Mouse (Mus musculus): ENCODE results near the gene Orc1. TPM values are rescaled to one million over a fixed set of nuclear protein-coding genes. Genes with fewer than 3 reads are reported as not detected.

Orc1 gene
- polyA plus RNA-seq, 1 experiment from 2014 or later: 19.3 TPM

- no peaks in the 10 kb centered on the region for H3K27me3 ChIP-seq (ENCODE audit: control insufficient read depth, insufficient read depth, low read length)
- no peak overlapping the region for H3K4me2 ChIP-seq (ENCODE audit: low read depth, low read length, severe bottlenecking)
- DNase-seq (ENCODE audit: low spot score) (no peak), ATAC-seq (replicated peaks; ENCODE audit: low FRiP score) (no peak)
- H3K9me3 ChIP-seq (ENCODE audit: control insufficient read depth, low read length): no peaks in the 10 kb centered on the region
- no peak overlapping the region for H3K4me3 ChIP-seq (ENCODE audit: low read depth, low read length)
- peaks cover 2% of the 10 kb centered on the region; the same call in 1 of the 2 replicates for H3K36me3 ChIP-seq (ENCODE audit: control insufficient read depth, insufficient read depth, low read length)
- no peak overlapping the region for H3K9ac ChIP-seq (ENCODE audit: low read length)
- no peaks in the 10 kb centered on the region for H3K4me1 ChIP-seq (replicated peaks; ENCODE audit: control insufficient read depth, insufficient read depth, low read length)
- 96% methylated on average over 7 of the region's 7 CpGs for WGBS
- H3K27ac ChIP-seq (ENCODE audit: low read depth, low read length): no peak overlapping the region
Measured at GRCm38 (mm10) chr4:108601870-108602269, 22.6 kb downstream of the Orc1 start.

GRCm38 (mm10) chr4:108608651-108609050 lies 29.4 kb downstream of the Orc1 start:
- H3K4me3 ChIP-seq (ENCODE audit: low read depth, low read length): no peak overlapping the region
- H3K9ac ChIP-seq (ENCODE audit: low read length): no peak overlapping the region
- no peaks in the 10 kb centered on the region for H3K9me3 ChIP-seq (ENCODE audit: control insufficient read depth, low read length)
- peaks cover 2% of the 10 kb centered on the region; the same call in 1 of the 2 replicates for H3K36me3 ChIP-seq (ENCODE audit: control insufficient read depth, insufficient read depth, low read length)
- WGBS: 90% methylated on average over 3 of the region's 3 CpGs
- H3K4me2 ChIP-seq (ENCODE audit: low read depth, low read length, severe bottlenecking): no peak overlapping the region
- H3K27me3 ChIP-seq (ENCODE audit: control insufficient read depth, insufficient read depth, low read length): no peaks in the 10 kb centered on the region
- DNase-seq (ENCODE audit: low spot score) (no peak), ATAC-seq (replicated peaks; ENCODE audit: low FRiP score) (no peak)
- H3K4me1 ChIP-seq (replicated peaks; ENCODE audit: control insufficient read depth, insufficient read depth, low read length): no peaks in the 10 kb centered on the region
- H3K27ac ChIP-seq (ENCODE audit: low read depth, low read length): no peak overlapping the region

GRCm38 (mm10) chr4:108610935-108611334 lies 31.7 kb downstream of the Orc1 start:
- H3K9ac ChIP-seq (ENCODE audit: low read length): no peak overlapping the region
- no peaks in the 10 kb centered on the region for H3K9me3 ChIP-seq (ENCODE audit: control insufficient read depth, low read length)
- H3K4me2 ChIP-seq (ENCODE audit: low read depth, low read length, severe bottlenecking): no peak overlapping the region
- no peak overlapping the region for H3K27ac ChIP-seq (ENCODE audit: low read depth, low read length)
- DNase-seq (ENCODE audit: low spot score) (no peak), ATAC-seq (replicated peaks; ENCODE audit: low FRiP score) (no peak)
- no peak overlapping the region for H3K4me3 ChIP-seq (ENCODE audit: low read depth, low read length)
- H3K27me3 ChIP-seq (ENCODE audit: control insufficient read depth, insufficient read depth, low read length): no peaks in the 10 kb centered on the region
- H3K36me3 ChIP-seq (ENCODE audit: control insufficient read depth, insufficient read depth, low read length): no peaks in the 10 kb centered on the region
- H3K4me1 ChIP-seq (replicated peaks; ENCODE audit: control insufficient read depth, insufficient read depth, low read length): no peaks in the 10 kb centered on the region
- 94% methylated on average over 5 of the region's 5 CpGs for WGBS

- WGBS: 75% methylated on average over 4 of the region's 4 CpGs
- peaks cover 7% of the 10 kb centered on the region; the same call in 1 of the 2 replicates for H3K4me1 ChIP-seq (replicated peaks; ENCODE audit: control insufficient read depth, insufficient read depth, low read length)
- H3K27me3 ChIP-seq (ENCODE audit: control insufficient read depth, insufficient read depth, low read length): no peaks in the 10 kb centered on the region
- no peak overlapping the region; the same call in 1 of the 2 replicates for H3K9ac ChIP-seq (ENCODE audit: low read length)
- ATAC-seq (replicated peaks; ENCODE audit: low FRiP score): no peak
- no peaks in the 10 kb centered on the region for H3K9me3 ChIP-seq (ENCODE audit: control insufficient read depth, low read length)
- no peak overlapping the region for H3K4me2 ChIP-seq (ENCODE audit: low read depth, low read length, severe bottlenecking)
- no peak overlapping the region for H3K27ac ChIP-seq (ENCODE audit: low read depth, low read length)
- no peaks in the 10 kb centered on the region for H3K36me3 ChIP-seq (ENCODE audit: control insufficient read depth, insufficient read depth, low read length)
- DNase-seq (ENCODE audit: low spot score): no peak
- H3K4me3 ChIP-seq (ENCODE audit: low read depth, low read length): peak overlapping the region; percentile 78; the same call in 1 of the 2 replicates
Measured at GRCm38 (mm10) chr4:108618586-108618985, 39.4 kb downstream of the Orc1 start.

- H3K4me1 ChIP-seq (replicated peaks; ENCODE audit: control insufficient read depth, insufficient read depth, low read length): peaks cover 7% of the 10 kb centered on the region; the same call in 1 of the 2 replicates
- peak overlapping the region; percentile 78 for H3K4me3 ChIP-seq (ENCODE audit: low read depth, low read length)
- DNase-seq (ENCODE audit: low spot score) (peak; percentile 54), ATAC-seq (replicated peaks; ENCODE audit: low FRiP score) (peak; percentile 48)
- peak overlapping the region; percentile 82 for H3K4me2 ChIP-seq (ENCODE audit: low read depth, low read length, severe bottlenecking)
- no peaks in the 10 kb centered on the region for H3K27me3 ChIP-seq (ENCODE audit: control insufficient read depth, insufficient read depth, low read length)
- no peaks in the 10 kb centered on the region for H3K36me3 ChIP-seq (ENCODE audit: control insufficient read depth, insufficient read depth, low read length)
- WGBS: 3% methylated on average over 10 of the region's 10 CpGs
- no peak overlapping the region for H3K27ac ChIP-seq (ENCODE audit: low read depth, low read length)
- H3K9ac ChIP-seq (ENCODE audit: low read length): peak overlapping the region; percentile 93
- H3K9me3 ChIP-seq (ENCODE audit: control insufficient read depth, low read length): no peaks in the 10 kb centered on the region
Measured at GRCm38 (mm10) chr4:108619165-108619564, 39.9 kb downstream of the Orc1 start.

GRCm38 (mm10) chr4:108619587-108620341 lies 40.5 kb downstream of the Orc1 start, which contains the start of gene Cc2d1b:
Gene Cc2d1b, plus strand, starts transcription at chr4:108619940.
- no peaks in the 10 kb centered on the region for H3K27me3 ChIP-seq (ENCODE audit: control insufficient read depth, insufficient read depth, low read length)
- peaks cover 7% of the 10 kb centered on the region; the same call in 1 of the 2 replicates for H3K4me1 ChIP-seq (replicated peaks; ENCODE audit: control insufficient read depth, insufficient read depth, low read length)
- peak within 1 kb of the TSS; percentile 78 for H3K4me3 ChIP-seq (ENCODE audit: low read depth, low read length)
- under 1% methylated on average over 83 of the region's 86 CpGs for WGBS
- no peaks in the 10 kb centered on the region for H3K9me3 ChIP-seq (ENCODE audit: control insufficient read depth, low read length)
- no peaks in the 10 kb centered on the region for H3K36me3 ChIP-seq (ENCODE audit: control insufficient read depth, insufficient read depth, low read length)
- peak within 1 kb of the TSS; percentile 82 for H3K4me2 ChIP-seq (ENCODE audit: low read depth, low read length, severe bottlenecking)
- peak; percentile 95 for DNase-seq (ENCODE audit: low spot score)
- peak; percentile 95 for ATAC-seq (replicated peaks; ENCODE audit: low FRiP score)
- H3K27ac ChIP-seq (ENCODE audit: low read depth, low read length): peak within 1 kb of the TSS; percentile 70
- peak within 1 kb of the TSS; percentile 93 for H3K9ac ChIP-seq (ENCODE audit: low read length)

- 24% methylated on average over 8 of the region's 8 CpGs for WGBS
- ATAC-seq (replicated peaks; ENCODE audit: low FRiP score): peak; percentile 8
- Histone ChIP-seq H3K4me2 (ENCODE audit: low read depth, low read length, severe bottlenecking) (peak overlapping the region; percentile 82), H3K36me3 (ENCODE audit: control insufficient read depth, insufficient read depth, low read length) (no peaks in the 10 kb centered on the region), H3K9ac (ENCODE audit: low read length) (peak overlapping the region; percentile 93), H3K4me3 (ENCODE audit: low read depth, low read length) (peak overlapping the region; percentile 78), H3K4me1 (replicated peaks; ENCODE audit: control insufficient read depth, insufficient read depth, low read length) (peaks cover 7% of the 10 kb centered on the region; the same call in 1 of the 2 replicates), H3K9me3 (ENCODE audit: control insufficient read depth, low read length) (no peaks in the 10 kb centered on the region), H3K27me3 (ENCODE audit: control insufficient read depth, insufficient read depth, low read length) (no peaks in the 10 kb centered on the region), H3K27ac (ENCODE audit: low read depth, low read length) (no peak overlapping the region)
- no peak for DNase-seq (ENCODE audit: low spot score)
Measured at GRCm38 (mm10) chr4:108620536-108620935, 41.3 kb downstream of the Orc1 start.

GRCm38 (mm10) chr4:108621504-108621903 lies 42.3 kb downstream of the Orc1 start:
- no peak overlapping the region for H3K4me2 ChIP-seq (ENCODE audit: low read depth, low read length, severe bottlenecking)
- H3K4me3 ChIP-seq (ENCODE audit: low read depth, low read length): no peak overlapping the region
- H3K36me3 ChIP-seq (ENCODE audit: control insufficient read depth, insufficient read depth, low read length): no peaks in the 10 kb centered on the region; the same call in 1 of the 2 replicates
- no peaks in the 10 kb centered on the region for H3K27me3 ChIP-seq (ENCODE audit: control insufficient read depth, insufficient read depth, low read length)
- DNase-seq (ENCODE audit: low spot score) (peak; percentile 52), ATAC-seq (replicated peaks; ENCODE audit: low FRiP score) (no peak)
- H3K4me1 ChIP-seq (replicated peaks; ENCODE audit: control insufficient read depth, insufficient read depth, low read length): peaks cover 7% of the 10 kb centered on the region; the same call in 1 of the 2 replicates
- 90% methylated on average over 6 of the region's 6 CpGs for WGBS
- no peaks in the 10 kb centered on the region for H3K9me3 ChIP-seq (ENCODE audit: control insufficient read depth, low read length)
- H3K27ac ChIP-seq (ENCODE audit: low read depth, low read length): no peak overlapping the region
- H3K9ac ChIP-seq (ENCODE audit: low read length): no peak overlapping the region
